Mouse (Mus musculus) G1E-ER4 (cell line): ENCODE measurements around the gene Mfn1. TPM values are rescaled to one million over a fixed set of nuclear protein-coding genes. Genes with fewer than 3 reads are reported as not detected.

Source experiments
- GATA1 ChIP-seq: IDR thresholded peaks from one replicate; pipeline ENCODE4 v1.8.0; 2012; ENCODE audit warnings: low read length, inconsistent platforms
- polyA plus RNA-seq: library from polyadenylated mRNA; stranded (reverse); fragments of >175 nt; gene quantifications from 2 replicates; pipeline ENCODE4 v1.2.3, GENCODE M21; 2012

Gene Mfn1
- polyA plus RNA-seq, 1 experiment: 15.3 TPM

DNA sequence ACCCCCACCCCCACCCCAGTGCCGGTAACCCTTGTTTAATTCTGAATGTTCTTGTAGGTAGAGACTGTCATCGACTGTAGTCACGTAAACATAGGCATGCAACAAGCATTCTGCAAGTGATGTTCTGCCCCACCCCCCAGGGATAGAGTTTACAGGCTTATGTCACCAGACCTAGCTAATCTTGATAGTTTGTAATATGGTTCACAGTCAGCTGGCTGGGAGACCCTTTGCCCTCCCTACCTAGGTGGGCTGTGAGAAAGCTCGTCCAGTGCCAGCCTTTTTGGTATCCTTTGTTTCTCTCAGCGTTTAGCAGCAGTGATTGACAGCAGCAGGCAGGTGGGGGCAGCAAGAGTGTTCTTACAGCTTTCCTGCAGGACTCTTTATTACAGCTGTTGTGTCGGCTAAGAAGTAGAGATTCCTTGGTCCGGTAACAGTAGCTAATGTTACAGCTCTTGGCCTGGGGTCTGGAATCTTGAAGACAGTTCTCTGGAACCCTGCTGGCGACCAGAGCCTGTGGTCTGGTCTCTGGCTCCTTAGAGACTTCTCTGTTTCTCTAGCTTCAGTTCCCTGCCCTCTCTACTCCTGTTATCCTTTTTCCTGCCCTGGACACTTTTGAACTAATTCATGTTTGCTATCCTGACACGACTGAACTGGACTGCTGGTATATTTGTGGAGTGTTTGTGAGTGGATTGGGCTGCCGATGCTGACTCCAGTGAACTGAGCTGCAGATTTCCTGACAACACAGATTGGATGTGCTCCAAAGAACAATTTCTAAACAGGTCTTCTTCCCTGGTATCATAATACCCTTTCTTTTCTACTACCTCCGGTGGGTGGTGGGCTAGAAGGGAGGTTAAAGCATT lies 22.7 kb upstream of the Mfn1 start:
- no peak for TF ChIP-seq GATA1

DNA sequence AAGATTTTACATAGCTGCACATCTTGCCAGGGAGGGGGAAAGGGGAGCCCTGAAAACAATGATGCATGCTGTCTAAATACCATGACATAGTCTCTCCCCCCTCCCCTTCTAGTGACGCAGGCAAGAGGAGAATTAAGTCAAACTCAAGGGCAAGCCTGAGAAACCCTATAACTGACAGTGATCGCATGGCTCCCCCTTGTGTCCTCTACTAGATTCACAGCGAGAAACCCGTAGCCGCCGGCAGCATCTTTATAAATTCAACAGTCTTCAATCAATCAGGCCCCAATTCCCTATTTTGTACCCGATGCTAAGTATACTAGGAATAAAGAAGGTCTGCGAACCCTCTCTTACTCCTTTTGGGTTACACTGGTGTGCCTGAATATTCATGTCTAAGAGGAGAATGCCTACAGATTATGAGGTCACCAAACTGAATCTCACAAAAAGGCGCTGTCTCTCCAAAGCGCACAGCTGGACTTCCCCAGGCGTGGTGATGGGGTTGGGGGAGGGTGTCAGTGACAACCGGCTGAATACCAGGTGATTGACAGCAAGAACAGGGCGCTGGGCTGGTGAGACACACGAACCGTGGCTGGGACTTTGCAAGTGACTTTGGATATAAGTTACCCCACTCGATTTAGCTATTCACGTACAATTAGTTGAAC lies 20.5 kb upstream of the Mfn1 start:
- no peak for TF ChIP-seq GATA1

DNA sequence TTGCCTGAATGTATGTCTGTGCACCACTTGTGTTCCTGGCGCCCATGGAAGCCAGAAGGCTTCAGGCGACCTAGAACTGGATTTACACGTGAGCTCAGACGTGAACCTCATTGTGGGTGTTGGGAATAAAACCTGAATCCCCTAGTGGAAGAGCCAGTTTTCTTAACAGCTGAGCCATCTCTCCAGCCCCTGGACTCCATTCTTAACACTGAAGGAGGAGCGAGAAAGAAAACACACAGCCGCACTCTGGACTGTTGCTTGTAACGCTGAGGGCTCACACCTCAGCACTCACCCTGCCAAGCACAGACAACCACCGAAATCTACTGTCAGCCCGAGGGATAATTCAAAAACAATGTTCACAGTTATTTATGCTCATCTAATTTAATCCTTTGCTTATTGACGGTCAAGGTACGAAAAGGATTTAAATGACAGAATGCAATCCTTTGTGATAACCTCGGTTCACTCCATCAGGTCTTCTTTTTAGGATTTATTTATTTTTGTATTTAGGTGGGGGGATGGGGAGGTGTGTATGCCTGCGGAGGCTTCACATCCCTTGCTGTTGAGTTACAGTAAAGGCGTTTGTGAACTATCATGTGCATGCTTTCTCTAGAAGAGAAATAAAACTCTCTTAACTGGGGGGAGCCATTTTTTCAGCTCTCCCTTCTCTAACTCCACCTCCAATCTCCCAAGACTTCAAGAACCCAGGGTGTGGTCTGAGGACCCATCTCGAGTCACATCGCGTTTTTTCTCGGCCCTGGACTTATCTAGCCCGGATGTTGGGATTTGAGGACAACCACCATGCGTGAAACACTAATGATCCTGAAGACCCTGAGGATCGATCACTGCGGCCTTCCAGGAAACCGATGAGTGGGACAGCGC lies 19.5 kb upstream of the Mfn1 start, which contains the start of gene Zfp639:
Gene Zfp639 (plus strand): TSS at position 764 of the 879 bp plus-strand sequence.
- TF ChIP-seq GATA1: no peak

DNA sequence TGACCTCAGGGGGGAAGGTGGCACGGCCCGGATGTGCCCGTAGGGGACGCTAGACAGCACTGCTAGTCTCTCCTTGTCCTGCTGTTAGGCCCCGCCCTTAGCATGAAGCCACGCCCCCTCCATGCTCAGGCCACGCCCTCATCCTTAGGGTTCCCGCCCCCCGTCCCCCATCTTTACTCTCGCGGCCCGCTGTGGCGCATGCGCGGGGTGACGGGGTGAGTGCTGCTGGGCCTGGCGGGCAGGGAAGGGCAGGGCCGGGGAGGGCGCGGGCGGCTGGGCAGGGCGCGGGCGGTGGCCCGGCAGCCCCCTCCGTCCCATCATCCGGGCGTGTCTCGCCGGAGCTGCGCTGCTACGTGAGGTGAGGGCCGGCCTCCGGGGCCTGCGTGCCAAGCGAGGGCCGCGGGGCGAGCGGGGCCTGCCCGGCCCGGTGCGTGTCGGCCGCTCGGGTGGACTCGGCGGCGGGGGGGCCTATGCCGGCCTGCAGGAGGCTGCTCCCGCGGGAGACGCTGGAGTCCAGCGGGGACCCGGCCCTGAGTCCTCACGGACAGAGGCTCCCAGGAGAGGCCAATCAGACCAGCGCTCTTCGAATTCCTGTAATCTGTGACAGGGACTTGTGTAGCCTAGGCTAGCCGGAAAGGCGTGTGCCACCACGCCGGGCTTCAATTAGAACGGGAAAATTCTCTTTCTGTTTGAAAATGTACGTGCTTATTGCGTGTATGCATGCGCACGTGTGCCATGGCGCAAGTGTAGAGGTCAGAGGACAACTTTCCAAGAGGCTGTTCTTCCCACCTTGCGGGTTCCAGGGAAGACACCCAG lies 18.7 kb upstream of the Mfn1 start:
- TF ChIP-seq GATA1: no peak

DNA sequence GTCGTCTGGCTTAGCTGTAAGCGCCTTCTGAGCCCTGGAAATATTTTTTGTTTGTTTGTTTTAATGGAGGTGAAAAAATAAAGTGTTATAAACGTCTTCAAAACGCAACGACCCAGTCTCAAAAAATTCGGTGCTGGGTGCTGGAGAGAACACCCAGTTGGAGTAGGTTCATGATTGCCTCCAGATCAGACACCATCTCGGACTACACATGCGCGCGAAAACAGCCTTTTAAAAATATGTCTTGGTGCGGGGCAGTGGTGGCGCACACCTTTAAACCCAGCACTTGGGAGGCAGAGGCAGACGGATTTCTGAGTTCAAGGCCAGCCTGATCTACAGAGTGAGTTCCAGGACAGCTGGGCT lies 18.1 kb upstream of the Mfn1 start:
- no peak for TF ChIP-seq GATA1

DNA sequence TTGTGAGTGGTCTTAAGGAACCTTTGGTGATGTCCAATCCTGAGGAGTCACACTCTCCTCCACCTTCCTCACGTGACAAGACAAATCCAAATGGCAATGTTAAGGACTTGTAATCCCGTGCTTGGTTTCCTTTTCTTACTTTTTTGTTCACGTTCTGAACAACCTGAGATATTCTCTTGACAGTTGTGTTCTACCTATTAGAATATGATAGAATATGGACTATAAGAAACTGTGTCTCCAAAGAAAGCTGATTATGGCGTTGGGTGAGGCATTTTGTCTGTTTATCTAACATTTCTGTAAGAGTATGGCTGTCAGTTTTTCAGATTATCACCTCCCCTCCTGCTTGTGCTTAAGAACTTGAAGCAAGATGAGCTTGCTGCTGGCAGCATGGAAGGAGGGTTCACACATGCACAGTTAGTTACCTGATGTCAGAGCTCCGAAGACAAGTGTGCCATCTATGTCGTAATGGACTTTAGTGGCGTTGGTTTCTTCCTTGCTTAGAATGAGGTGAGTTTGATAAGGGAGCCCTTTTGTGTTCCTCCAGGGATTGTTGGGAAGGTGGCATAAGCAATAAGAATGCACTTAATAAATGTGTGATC lies 16.5 kb upstream of the Mfn1 start:
- TF ChIP-seq GATA1: no peak

DNA sequence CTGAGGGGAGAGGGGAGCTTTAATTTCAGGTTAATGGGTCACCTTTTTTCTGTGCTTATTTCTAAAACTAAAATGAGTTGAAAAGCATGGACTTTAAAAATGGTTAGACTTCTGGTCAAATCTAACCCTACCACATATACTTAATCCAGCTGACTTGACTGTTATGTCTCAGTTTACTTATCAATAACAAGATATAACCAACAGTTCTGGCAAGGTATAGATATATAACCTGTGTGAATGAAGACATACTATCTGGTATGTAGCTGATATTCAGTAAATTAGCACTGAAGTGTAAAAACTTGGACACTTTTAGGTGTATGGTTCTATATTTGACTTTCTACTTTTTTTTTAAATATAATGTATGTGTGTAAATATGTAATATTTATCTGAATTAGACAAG lies 15.7 kb upstream of the Mfn1 start:
- TF ChIP-seq GATA1: no peak

DNA sequence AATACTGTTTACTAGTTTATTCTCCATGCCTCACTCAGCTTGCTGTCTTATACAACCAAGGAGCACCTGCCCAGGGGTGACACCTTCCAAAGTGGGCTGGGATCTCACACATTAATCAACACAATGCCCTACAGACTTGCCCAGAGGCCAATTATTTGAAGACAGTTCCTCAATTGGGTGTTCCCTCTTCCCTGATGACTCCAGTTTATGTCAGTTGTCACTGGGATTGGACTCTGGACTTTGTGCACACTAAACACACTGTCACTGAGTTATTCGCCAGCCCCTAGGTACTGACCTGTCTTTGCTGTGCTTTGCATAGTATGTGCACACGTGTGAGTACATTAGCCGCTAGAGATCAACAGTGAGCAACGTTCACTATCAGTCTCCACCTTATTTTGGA lies 2.1 kb upstream of the Mfn1 start:
- no peak for TF ChIP-seq GATA1

DNA sequence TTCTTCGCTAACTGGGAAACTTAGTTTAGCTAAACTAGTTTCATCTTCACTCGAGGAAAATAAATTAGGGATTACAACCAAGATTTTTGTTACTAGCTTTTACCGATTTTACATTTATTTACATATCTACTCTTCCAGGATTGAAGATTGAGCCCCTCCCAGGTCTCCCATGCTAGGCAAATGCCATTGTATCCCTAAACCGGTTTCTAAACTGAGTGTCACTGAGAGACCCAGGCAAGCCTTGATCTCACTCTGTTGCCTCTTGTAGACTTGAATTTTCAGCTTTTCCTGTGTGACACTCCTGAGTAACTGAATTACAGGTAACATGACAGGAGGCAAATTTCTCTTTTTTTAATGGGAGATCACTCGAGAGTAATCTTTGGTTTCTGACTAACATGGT lies 776 bp downstream of the Mfn1 start:
- TF ChIP-seq GATA1: no peak

DNA sequence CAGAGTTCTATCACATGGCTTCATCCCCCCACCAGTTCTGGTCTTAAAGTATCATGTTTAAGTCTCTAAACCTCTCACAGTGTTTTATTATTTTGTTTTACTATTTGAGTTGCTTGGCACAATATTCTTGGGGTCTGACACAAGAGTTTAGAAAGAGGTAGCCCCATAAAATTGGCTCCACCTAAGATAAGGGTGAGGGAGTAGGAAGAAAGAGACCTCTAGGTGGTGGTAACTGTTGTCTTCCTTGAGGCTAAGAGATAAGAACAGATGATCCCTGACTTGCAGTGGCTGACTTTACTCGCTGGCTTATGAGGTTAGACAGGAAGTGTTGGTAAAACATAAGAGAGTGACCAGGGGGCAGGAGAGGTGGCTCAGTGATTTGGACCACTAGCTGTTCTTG lies 6.4 kb downstream of the Mfn1 start:
- no peak for TF ChIP-seq GATA1

DNA sequence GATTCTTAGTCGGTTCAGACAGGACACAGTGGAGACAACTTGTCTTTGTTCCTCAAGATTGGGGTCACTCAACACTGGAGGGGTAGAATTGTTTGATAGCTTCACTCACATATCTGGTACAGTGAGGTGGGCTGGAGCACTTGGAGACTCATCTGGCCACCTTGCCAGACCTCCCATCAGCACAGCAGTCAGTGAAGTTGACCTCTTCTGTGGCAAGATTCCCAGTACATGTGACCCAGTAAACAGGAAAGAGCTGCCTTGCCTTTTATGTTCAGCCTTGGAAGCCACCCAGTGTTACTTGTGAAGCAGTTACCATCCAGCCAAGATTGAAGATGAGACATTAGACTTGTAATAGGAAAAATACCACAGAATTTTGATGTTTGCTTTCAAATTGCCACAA lies 8.3 kb downstream of the Mfn1 start:
- TF ChIP-seq GATA1: no peak

DNA sequence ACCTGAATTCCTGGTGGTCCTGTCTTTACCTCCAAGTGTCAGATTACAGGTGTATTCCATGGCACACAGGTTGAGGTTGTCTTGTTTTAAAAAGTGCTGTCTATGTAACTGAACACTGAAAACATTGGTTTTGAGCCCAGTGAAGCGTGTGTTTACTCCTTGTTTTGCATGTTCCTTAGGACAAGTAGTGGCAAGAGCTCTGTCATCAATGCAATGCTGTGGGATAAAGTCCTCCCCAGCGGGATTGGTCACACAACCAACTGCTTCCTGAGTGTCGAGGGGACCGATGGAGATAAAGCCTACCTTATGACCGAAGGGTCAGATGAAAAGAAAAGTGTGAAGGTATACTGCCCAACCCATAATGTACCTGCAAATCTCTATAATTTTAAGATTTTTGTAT lies 8.8 kb downstream of the Mfn1 start:
- no peak for TF ChIP-seq GATA1

DNA sequence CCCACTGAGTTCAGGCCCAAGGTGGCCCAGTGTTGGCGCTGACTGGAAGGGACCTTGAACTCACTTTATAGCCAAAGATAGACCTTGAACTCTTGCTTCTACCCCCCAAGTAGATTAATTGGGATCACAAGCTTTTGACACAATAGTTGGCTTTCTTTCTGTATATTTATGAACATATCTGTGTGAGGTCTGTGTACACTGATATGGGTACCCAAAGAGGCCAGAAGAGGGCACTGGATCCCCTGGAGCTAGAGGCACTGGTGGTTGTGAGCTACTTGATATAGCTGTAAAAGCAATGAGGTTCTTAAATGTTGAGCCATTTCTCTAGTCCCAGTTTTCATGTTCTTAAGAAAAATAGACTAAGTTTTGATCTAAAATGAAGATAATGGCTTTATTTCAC lies 23.8 kb downstream of the Mfn1 start:
- TF ChIP-seq GATA1: no peak

DNA sequence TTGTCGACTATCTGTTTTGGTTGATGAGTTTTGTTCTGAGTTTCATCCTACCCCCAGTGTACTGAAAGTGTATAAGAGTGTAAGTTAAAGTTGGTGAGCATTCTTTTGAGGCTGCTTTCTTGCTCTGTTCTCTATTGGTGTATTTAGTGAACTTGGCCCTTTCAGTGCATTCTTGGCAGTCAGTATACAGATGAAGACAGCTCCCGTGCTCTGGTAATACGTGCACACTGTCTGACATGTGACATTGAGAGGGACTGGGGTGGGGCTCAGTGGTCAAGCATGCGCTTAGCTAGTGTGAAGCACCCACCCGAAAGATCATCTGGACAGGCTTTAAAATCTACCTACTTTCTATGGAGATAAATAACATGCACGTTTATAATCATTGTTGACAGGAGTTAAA lies 34.1 kb downstream of the Mfn1 start:
- TF ChIP-seq GATA1: no peak

DNA sequence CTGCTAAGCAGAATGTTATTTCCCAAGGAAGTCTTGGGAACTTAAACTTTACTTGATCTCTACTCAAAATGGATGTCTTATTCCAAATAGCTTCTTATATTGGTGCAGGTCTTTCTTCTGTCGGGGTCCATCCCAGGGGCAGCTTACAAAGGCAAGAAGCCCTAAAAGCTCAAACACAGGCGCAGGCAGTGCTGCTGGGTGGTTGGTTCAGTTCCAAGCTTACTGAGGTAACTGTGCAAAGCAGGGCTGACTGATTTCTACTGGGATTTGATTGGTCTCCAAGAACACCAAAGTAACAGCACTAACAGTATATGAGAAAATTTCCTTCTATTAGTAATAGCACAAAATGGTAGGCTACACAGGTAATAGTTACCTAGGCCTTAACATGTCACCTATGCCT lies 43.8 kb downstream of the Mfn1 start:
- no peak for TF ChIP-seq GATA1
